Comparison of ENCODE assay signal across 9 mouse cellular contexts in the genomic region with DNA sequence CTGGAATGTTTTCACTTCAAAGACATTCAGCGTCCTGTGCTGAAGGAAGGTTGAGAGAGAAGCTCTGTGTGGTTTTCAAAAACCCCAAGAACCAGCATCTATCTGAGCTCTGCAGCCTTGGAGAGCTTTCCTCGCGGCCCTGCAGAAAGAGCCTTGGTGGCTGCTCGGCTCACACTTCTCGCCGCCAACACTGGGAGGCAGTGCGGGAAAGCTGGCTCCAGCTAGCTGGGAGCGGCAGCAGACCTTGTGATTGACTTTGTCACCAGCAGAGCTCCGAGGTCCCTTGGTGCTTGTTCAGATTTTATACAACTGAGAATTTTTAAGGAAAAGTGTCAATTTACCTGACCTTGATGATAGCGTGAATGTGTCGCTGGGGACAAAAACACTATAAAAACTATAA.
A peak's percentile ranks its signal among the peaks of the same experiment; 100 is the strongest.
DNase-seq lines count a peak whose midpoint lies in the region; TF ChIP-seq lines count a peak whose summit lies in the region.
"Had no signal": no experiment of that assay in that cellular context is flagged by ENCODE, and none has a peak within 500 bp of the region (broad histone marks: within the 10 kb centered on the region; RNA-seq: fewer than 3 reads in every experiment).

No protein-coding gene starts in this region.

- TF ChIP-seq POLR2A in thymus, adult 2 months (IDR thresholded peaks at IDR 0.05; ENCODE audit: control insufficient read depth, extremely low read depth, insufficient read depth, low read length, poor library complexity), result no peak

- 29% methylated on average over 11 of the region's 11 CpGs for WGBS in thymus, adult 2 months

- no peaks in the 10 kb centered on the region for H3K4me1 ChIP-seq in thymus, adult 2 months (replicated peaks; ENCODE audit: control insufficient read depth, insufficient read depth, low read length)
- H3K4me1 ChIP-seq: megakaryocyte, embryonic 14.5 days had no signal

- intact Hi-C loops in heart, postnatal 10 days (cut with DNase I), result loop anchor here (5.0 kb wide), 1 partner anchor 302 kb away; no protein-coding TSS in a partner anchor

- DNase-seq in thymus, postnatal 4 days, result peak; percentile 28
- DNase-seq in thymus, adult 2 months, result no peak
- peak; percentile 82 for DNase-seq in embryo, embryonic 10.5 days (ENCODE audit: low spot score)
- peak; percentile 39 to 57 for DNase-seq in heart, postnatal 10 days
- peak; percentile 41 to 68 for DNase-seq in layer of hippocampus, adult 2 months (ENCODE audit: low spot score in 2 of 2)
- peak; percentile 47 for DNase-seq in lung, postnatal 14 days
- peak; percentile 72 for DNase-seq in right cerebral cortex, postnatal 14 days
- DNase-seq in spleen, postnatal 36 days (ENCODE audit: low spot score in 2 of 2), result no peak

- no peak overlapping the region for H3K4me3 ChIP-seq in thymus, adult 2 months (ENCODE audit: control insufficient read depth, insufficient read depth, low read length)
- H3K4me3 ChIP-seq in layer of hippocampus, adult 2 months, result no peak overlapping the region; the same call in 1 of the 2 replicates
- H3K4me3 ChIP-seq: megakaryocyte, embryonic 14.5 days had no signal

- H3K36me3 ChIP-seq in thymus, adult 2 months (ENCODE audit: control insufficient read depth, insufficient read depth, low read length), result no peaks in the 10 kb centered on the region

- no peak for TF ChIP-seq CTCF in thymus, adult 2 months (IDR thresholded peaks at IDR 0.05; ENCODE audit: borderline replicate concordance, control insufficient read depth, extremely low read depth, insufficient read depth, low read length, poor library complexity)
- TF ChIP-seq CTCF in layer of hippocampus, adult 2 months (conservative IDR thresholded peaks at IDR 0.05), result peak; percentile 89

- no peak overlapping the region for H3K27ac ChIP-seq in thymus, adult 2 months (ENCODE audit: control insufficient read depth, insufficient read depth, low read length)
- no peak overlapping the region for H3K27ac ChIP-seq in layer of hippocampus, adult 2 months

- no peaks in the 10 kb centered on the region for H3K27me3 ChIP-seq in thymus, adult 2 months (ENCODE audit: control insufficient read depth, insufficient read depth, low read length)
- H3K27me3 ChIP-seq: megakaryocyte, embryonic 14.5 days had no signal

Comparison
In these comparisons a context has a peak if more than half of its experiments do, and no peak if none do; other contexts are left out.
1. DNase-seq: peak in thymus, postnatal 4 days (single experiment), embryo, embryonic 10.5 days (single experiment), heart, postnatal 10 days (2 of 2), layer of hippocampus, adult 2 months (2 of 2), lung, postnatal 14 days (single experiment) and right cerebral cortex, postnatal 14 days (single experiment); none in thymus, adult 2 months (single experiment) and spleen, postnatal 36 days (0 of 2).